Mouse (Mus musculus): ENCODE measurements around the gene Arhgef28. TPM values are rescaled to one million over a fixed set of nuclear protein-coding genes. Genes with fewer than 3 reads are reported as not detected.

Arhgef28 gene
- polyA plus RNA-seq, 1 experiment from 2014 or later: 12.9 TPM

DNA sequence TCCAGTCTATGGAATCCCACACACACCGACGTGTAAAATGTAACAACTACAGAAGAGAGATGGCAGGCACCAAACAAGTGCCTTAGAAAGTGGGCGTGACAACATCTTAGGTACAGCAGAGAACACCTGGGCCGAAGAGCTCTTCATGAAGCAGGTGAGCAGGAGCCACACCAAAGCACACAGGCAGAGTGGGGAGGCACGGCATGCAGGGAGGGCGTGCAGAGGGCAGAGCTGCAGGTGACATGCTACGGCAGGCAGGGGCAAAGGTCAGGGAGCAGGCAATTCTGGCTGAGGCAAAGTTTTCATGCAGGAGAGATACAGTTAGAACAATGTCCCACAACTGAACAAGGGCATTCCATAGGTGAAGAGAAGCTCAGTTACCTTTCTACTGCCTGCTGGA lies 259.8 kb downstream of the Arhgef28 start:
- H3K9me3 ChIP-seq: no peaks in the 10 kb centered on the region
- no peaks in the 10 kb centered on the region for H3K27me3 ChIP-seq
- no peak for ATAC-seq
- no peak overlapping the region for H3K27ac ChIP-seq
- no peak overlapping the region for H3K9ac ChIP-seq (replicated peaks)
- no peaks in the 10 kb centered on the region for H3K36me3 ChIP-seq
- no peak overlapping the region for H3K4me2 ChIP-seq (replicated peaks)
- WGBS: 94% methylated on average over 7 of the region's 7 CpGs
- no peaks in the 10 kb centered on the region for H3K4me1 ChIP-seq (replicated peaks)
- H3K4me3 ChIP-seq (replicated peaks): no peak overlapping the region

- WGBS: 93% methylated on average over 13 of the region's 13 CpGs
- H3K9me3 ChIP-seq: no peaks in the 10 kb centered on the region
- no peak for ATAC-seq
- H3K27me3 ChIP-seq: no peaks in the 10 kb centered on the region
- no peak overlapping the region for H3K4me3 ChIP-seq (replicated peaks)
- no peak overlapping the region for H3K9ac ChIP-seq (replicated peaks)
- no peak overlapping the region for H3K27ac ChIP-seq
- H3K4me2 ChIP-seq (replicated peaks): no peak overlapping the region
- no peaks in the 10 kb centered on the region for H3K36me3 ChIP-seq
- peaks cover 12% of the 10 kb centered on the region for H3K4me1 ChIP-seq (replicated peaks)
These were observed 264.1 kb downstream of the Arhgef28 start for GRCm38 (mm10) chr13:97941909-97942680.

- WGBS: 80% methylated on average over 6 of the region's 6 CpGs
- Histone ChIP-seq H3K27me3 (no peaks in the 10 kb centered on the region), H3K4me1 (replicated peaks) (peaks cover 12% of the 10 kb centered on the region), H3K4me2 (replicated peaks) (no peak overlapping the region), H3K9ac (replicated peaks) (no peak overlapping the region), H3K4me3 (replicated peaks) (no peak overlapping the region), H3K27ac (no peak overlapping the region), H3K36me3 (no peaks in the 10 kb centered on the region), H3K9me3 (no peaks in the 10 kb centered on the region)
- ATAC-seq: no peak
These were observed 265.1 kb downstream of the Arhgef28 start for GRCm38 (mm10) chr13:97941099-97941498.

DNA sequence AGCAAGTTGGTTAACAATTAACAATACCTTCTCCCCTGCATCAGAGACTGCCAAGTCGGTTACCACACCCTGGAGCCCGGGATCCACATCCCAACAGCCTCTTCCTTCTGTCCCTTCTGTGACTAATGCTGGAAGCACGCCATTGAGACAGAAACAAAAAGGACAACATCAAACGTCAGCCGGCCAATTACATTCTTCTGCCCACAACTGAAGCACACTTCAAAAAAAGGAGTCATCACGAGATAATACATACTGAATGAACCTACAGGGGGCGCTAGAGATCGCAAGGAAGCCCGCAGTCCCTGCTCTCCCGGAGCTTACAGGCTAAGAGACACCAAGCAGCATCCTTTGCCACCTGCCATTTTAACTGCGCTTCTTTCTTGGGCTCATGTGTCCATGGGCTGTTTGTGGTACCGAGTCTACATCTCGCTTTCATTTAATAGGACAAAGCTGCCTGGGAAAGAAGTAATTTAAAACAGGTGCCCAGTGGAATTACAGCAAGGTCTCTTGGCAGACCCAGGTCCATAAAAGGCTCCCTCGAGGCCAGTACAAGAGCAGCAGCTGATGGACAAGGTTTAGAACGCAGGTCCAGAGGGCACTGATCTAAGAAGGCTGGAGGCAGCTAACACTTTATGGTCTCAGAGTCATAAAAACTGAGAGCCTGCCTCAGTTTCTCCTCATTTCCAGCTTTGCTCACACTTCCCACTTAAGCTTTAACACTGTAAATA lies 266.6 kb downstream of the Arhgef28 start:
- WGBS: 70% methylated on average over 15 of the region's 15 CpGs
- H3K4me2 ChIP-seq (replicated peaks): no peak overlapping the region
- H3K27ac ChIP-seq: no peak overlapping the region
- H3K9ac ChIP-seq (replicated peaks): no peak overlapping the region
- no peak; the same call in 1 of the 2 replicates for ATAC-seq
- no peaks in the 10 kb centered on the region for H3K27me3 ChIP-seq
- no peaks in the 10 kb centered on the region for H3K36me3 ChIP-seq
- no peaks in the 10 kb centered on the region for H3K9me3 ChIP-seq
- H3K4me3 ChIP-seq (replicated peaks): no peak overlapping the region
- peaks cover 12% of the 10 kb centered on the region for H3K4me1 ChIP-seq (replicated peaks)

DNA sequence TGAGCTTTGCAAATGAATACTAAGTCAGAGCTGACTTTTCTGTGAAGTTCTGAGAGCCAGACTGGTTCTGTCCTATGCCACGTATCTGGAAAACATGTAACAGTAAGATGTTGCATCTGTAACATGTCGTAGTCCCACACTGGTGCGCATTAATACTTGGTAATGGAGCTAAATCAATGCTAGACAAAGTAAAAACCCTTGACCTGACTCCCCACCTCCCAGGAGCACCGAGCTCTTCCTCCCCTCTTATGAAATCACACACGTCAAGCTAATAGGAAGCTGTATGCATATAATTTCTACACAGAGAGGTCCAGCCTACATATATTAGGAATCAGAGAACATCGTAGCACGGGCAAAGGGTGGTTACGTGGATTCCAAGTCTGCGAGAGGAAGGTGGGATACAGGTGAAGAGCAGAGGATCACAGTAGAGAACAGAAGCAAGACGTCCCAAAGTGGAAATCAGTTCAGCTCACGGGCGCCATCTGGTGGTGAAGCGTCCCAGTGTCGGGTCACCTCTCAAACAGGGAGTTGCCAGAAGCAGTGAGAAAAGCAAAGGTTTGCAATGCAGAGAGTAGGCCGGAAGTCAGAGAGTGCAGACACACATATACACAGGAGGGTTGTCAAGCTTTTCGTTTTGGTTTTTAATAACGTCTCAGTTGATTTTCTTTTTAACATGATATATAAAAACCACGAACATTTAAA lies 267.5 kb downstream of the Arhgef28 start:
- Histone ChIP-seq H3K27ac (no peak overlapping the region), H3K4me2 (replicated peaks) (no peak overlapping the region), H3K4me3 (replicated peaks) (no peak overlapping the region), H3K4me1 (replicated peaks) (peaks cover 12% of the 10 kb centered on the region), H3K36me3 (no peaks in the 10 kb centered on the region), H3K9ac (replicated peaks) (no peak overlapping the region), H3K9me3 (no peaks in the 10 kb centered on the region), H3K27me3 (no peaks in the 10 kb centered on the region)
- WGBS: 34% methylated on average over 18 of the region's 18 CpGs
- ATAC-seq: peak; percentile 84

DNA sequence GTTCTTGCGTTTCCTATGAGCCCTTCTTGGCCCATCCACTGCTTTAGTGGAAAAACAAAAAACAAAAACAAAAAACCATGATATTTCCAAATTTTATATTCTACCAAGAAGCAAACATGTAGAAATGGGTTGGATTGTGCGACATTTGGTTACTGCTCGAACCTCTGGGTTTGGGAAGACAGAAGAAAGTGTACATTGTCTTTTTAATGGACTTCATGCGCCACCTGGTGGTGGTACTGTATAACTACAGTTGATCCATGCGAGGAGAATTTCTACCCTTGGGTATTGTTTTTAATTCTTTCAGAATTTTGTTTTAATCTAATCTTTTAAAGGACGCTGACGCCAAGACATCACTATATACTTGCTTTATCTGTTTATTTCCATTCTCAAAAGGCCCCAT lies 268.3 kb downstream of the Arhgef28 start:
- WGBS: 21% methylated on average over 7 of the region's 7 CpGs
- no peak for ATAC-seq
- H3K27me3 ChIP-seq: no peaks in the 10 kb centered on the region

DNA sequence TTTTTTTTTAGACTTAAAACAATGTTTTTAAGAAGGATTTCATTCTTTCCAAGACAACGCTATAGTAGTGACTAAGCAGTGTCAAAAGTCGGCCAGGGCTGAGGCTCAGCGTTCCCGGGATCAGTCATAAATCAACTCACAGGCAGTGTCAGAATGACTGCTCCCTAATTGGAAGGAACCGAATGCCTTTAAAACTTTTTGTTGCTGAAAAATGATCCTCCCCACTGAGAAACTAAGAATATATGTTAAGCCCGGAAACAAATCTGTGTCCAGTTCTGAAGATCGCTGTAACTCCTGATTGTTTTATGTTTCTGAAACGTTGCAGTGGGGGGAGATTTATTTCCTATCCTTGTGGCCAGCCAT lies 278.1 kb downstream of the Arhgef28 start:
- Histone ChIP-seq H3K9ac (replicated peaks) (no peak overlapping the region), H3K27me3 (peaks cover 6% of the 10 kb centered on the region; the same call in 1 of the 2 replicates), H3K9me3 (no peaks in the 10 kb centered on the region), H3K27ac (no peak overlapping the region), H3K4me3 (replicated peaks) (no peak overlapping the region), H3K4me1 (replicated peaks) (peaks cover 6% of the 10 kb centered on the region; the same call in 1 of the 2 replicates), H3K36me3 (0 out of 2 replicates have a peak, but pooled peaks cover 3% of the 10 kb centered on the region), H3K4me2 (replicated peaks) (no peak overlapping the region)
- WGBS: 71% methylated on average over 8 of the region's 8 CpGs
- no peak for ATAC-seq

More for the DNA sequence above, 268.3 kb downstream of the Arhgef28 start:
- no peak overlapping the region for H3K27ac ChIP-seq
- no peak overlapping the region for H3K4me2 ChIP-seq (replicated peaks)
- no peaks in the 10 kb centered on the region for H3K9me3 ChIP-seq
- H3K9ac ChIP-seq (replicated peaks): no peak overlapping the region
- H3K36me3 ChIP-seq: no peaks in the 10 kb centered on the region
- no peak overlapping the region for H3K4me3 ChIP-seq (replicated peaks)
- peaks cover 12% of the 10 kb centered on the region for H3K4me1 ChIP-seq (replicated peaks)

DNA sequence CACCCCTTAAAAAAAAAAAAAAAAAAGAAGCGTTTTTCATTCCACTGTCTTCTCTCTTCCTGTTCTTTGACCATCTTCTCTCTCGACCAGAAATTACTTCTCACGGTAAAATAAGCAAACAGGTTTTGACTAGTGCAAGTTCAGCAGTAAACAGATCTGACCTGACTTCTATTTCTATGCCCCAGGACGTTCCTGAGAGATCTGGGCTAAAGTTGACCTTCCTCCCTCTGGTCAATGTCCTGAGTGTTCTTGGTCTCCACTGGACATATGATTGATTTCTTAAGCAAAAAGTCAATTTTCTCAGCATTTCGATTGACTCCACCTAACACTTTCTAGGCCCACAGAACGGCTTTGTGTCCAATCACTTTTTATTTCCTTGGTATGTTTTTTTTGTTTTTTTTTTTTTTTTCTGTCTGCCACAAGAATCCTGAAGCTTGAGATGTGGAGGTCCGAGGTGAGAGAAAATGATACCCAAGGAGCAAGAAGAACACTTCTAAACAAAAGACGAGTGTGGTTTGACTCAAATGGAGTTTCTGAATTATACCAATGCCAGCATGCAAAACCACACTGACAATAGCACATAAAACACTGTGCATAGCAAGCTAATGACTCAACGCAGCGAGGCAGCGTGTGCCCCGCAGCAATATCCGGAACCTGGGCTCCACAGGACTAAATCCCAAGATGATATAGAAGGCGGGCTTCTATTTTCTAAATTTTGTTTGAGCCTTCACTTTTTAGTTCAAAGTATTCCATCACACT lies 278.7 kb downstream of the Arhgef28 start:
- Histone ChIP-seq H3K9ac (replicated peaks) (no peak overlapping the region), H3K4me1 (replicated peaks) (peaks cover 6% of the 10 kb centered on the region; the same call in 1 of the 2 replicates), H3K4me2 (replicated peaks) (no peak overlapping the region), H3K36me3 (0 out of 2 replicates have a peak, but pooled peaks cover 3% of the 10 kb centered on the region), H3K27me3 (peaks cover 12% of the 10 kb centered on the region; the same call in 1 of the 2 replicates), H3K4me3 (replicated peaks) (no peak overlapping the region), H3K27ac (no peak overlapping the region), H3K9me3 (no peaks in the 10 kb centered on the region)
- 79% methylated on average over 14 of the region's 14 CpGs for WGBS
- no peak for ATAC-seq

- H3K9ac ChIP-seq (replicated peaks): no peak overlapping the region
- H3K27me3 ChIP-seq: peaks cover 16% of the 10 kb centered on the region; the same call in 1 of the 2 replicates
- H3K4me1 ChIP-seq (replicated peaks): peaks cover 6% of the 10 kb centered on the region; the same call in 1 of the 2 replicates
- ATAC-seq: no peak
- 95% methylated on average over 10 of the region's 10 CpGs for WGBS
- no peak overlapping the region for H3K4me3 ChIP-seq (replicated peaks)
- 0 out of 2 replicates have a peak, but pooled peaks cover 3% of the 10 kb centered on the region for H3K36me3 ChIP-seq
- no peak overlapping the region for H3K4me2 ChIP-seq (replicated peaks)
- H3K9me3 ChIP-seq: no peaks in the 10 kb centered on the region
- no peak overlapping the region for H3K27ac ChIP-seq
These were observed 279.9 kb downstream of the Arhgef28 start for GRCm38 (mm10) chr13:97926371-97926770.

DNA sequence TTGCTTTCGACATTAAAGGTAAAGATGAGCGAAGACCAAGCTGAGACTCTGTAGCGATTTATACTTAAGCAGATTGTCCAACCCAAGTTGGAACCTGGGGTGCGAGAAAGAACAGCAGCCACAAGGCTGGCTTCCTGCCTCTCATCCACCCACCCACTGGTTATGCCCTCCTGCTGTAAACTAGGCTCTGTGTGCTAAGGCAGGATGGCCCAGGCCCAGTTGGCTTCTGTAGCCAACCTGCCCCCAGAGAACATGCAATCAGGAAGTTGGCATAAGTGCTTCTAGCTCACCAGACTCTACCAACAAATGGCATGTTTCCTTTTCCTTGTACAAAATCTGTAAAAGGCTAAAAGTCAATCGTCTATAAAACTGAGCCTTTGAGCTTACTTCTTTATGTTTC lies 283.2 kb downstream of the Arhgef28 start:
- Histone ChIP-seq H3K4me2 (replicated peaks) (no peak overlapping the region), H3K27ac (no peak overlapping the region), H3K27me3 (peaks cover 31% of the 10 kb centered on the region), H3K9ac (replicated peaks) (no peak overlapping the region), H3K9me3 (no peaks in the 10 kb centered on the region), H3K4me3 (replicated peaks) (no peak overlapping the region), H3K4me1 (replicated peaks) (peaks cover 12% of the 10 kb centered on the region), H3K36me3 (no peaks in the 10 kb centered on the region)
- ATAC-seq: no peak
- 95% methylated on average over 5 of the region's 5 CpGs for WGBS

- WGBS: 10% methylated on average over 8 of the region's 8 CpGs
- H3K4me1 ChIP-seq (replicated peaks): peaks cover 12% of the 10 kb centered on the region
- no peak for ATAC-seq
- no peak overlapping the region for H3K4me2 ChIP-seq (replicated peaks)
- H3K9me3 ChIP-seq: no peaks in the 10 kb centered on the region
- no peaks in the 10 kb centered on the region for H3K36me3 ChIP-seq
- peaks cover 49% of the 10 kb centered on the region for H3K27me3 ChIP-seq
- H3K4me3 ChIP-seq (replicated peaks): no peak overlapping the region
- H3K27ac ChIP-seq: no peak overlapping the region
- no peak overlapping the region for H3K9ac ChIP-seq (replicated peaks)
These were observed 286.6 kb downstream of the Arhgef28 start for GRCm38 (mm10) chr13:97919590-97919989.

Data from midbrain, embryonic 13.5 days (tissue).